Mouse (Mus musculus): ENCODE results near the gene Slc26a8. TPM values are rescaled to one million over a fixed set of nuclear protein-coding genes. Genes with fewer than 3 reads are reported as not detected.
A peak's percentile ranks its signal among the peaks of the same experiment; 100 is the strongest.

The Slc26a8 gene
- total RNA-seq (2012; rRNA removed): 0.69 and 1.1 TPM in 2 replicates

DNA sequence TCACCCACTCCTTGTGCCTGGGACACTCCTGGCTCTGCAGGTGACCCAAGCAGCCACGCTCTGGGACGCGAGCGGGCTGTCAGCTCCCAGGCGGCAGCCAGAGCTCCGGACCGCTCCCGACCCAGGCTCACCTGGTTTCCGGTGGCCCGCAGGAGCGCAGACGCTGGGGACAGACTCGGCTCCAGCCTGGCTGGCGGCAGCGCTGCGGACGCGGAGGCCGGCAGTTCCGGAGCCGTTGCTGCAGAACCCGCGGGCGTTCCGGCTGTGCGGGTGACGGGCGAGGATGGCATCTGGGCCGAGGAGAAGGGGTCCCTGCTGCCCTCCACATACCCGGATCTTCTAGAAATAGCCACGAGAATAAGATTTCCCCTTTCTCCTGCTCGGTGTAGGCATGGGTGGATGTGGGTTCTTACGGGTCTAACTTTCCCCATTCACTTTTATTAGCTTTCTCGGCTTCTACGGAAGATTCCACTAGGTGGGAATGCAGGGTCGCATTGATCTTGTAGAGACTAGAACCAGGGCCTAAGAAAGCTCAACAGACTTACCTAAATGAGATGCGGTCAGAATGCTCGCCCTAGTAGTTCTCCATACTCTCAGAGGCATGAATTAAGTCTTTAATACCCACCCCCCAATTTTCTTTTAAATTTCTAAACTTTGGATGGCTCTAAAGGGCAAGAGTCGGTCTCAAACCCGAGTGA, at the start of gene Slc26a8:
Gene Slc26a8 (minus strand): TSS at position 648 of the 698 bp plus-strand sequence.
- H3K27ac ChIP-seq (ENCODE audit: insufficient read depth, low read depth, low read length, poor library complexity, severe bottlenecking): peak within 1 kb of the TSS; percentile 63; the same call in 1 of the 2 replicates
- DNase-seq (ENCODE audit: low read depth, low spot score): no peak

DNA sequence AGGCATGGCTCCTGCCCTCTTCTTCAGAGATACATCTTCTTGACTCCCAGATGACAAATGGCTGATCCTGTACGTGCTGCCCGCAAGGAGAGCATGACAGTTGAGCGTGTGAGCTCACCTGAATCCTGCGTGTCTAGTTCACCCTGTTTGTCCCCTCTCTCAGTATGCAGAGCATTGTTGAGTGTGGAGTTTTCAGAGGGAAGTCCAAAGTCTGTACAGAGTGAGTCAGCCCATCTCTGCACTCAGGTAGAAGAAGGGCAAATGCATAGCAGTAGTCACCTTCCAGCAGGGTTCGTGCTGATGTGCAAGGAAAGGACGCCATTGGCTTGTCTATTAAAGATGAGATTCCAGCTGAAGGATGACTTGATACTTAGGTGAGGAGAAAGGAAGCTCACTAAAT, 49.2 kb upstream of the Slc26a8 start:
- H3K36me3 ChIP-seq (ENCODE audit: control insufficient read depth, insufficient read depth, low read length, poor library complexity, severe bottlenecking): peaks cover 40% of the 10 kb centered on the region
- DNase-seq (ENCODE audit: low read depth, low spot score): no peak
- H3K4me1 ChIP-seq (ENCODE audit: control insufficient read depth in 2 of 2, insufficient read depth in 2 of 2, low read length in 2 of 2, poor library complexity in 1 of 2): 0 out of 4 replicates have a peak, but pooled peaks cover 0 to 2% of the 10 kb centered on the region in 2 experiments
- H3K9me3 ChIP-seq (ENCODE audit: control insufficient read depth, insufficient read depth, low read depth, low read length): no peaks in the 10 kb centered on the region
- H3K27ac ChIP-seq (ENCODE audit: insufficient read depth, low read depth, low read length, poor library complexity, severe bottlenecking): no peak overlapping the region
- no peak overlapping the region for H3K4me3 ChIP-seq (ENCODE audit: insufficient read depth in 1 of 2, low read depth in 1 of 2, low read length in 2 of 2, poor library complexity in 1 of 2, severe bottlenecking in 1 of 2)
- in situ Hi-C loops (cut with MboI; ENCODE audit: low sequenced_read_pairs in 2 of 2, unreplicated experiment in 2 of 2): no loop called here
- no peak overlapping the region for H3K9ac ChIP-seq (ENCODE audit: insufficient read depth, low read depth, low read length, poor library complexity, severe bottlenecking)
- TF ChIP-seq HCFC1 (IDR thresholded peaks at IDR 0.05; ENCODE audit: borderline replicate concordance, insufficient read depth, low read length) (no peak), CHD2 (IDR thresholded peaks at IDR 0.05; ENCODE audit: low read depth, low read length) (no peak), ZC3H11A (IDR thresholded peaks at IDR 0.05; ENCODE audit: borderline replicate concordance, low read depth, low read length) (no peak), ZNF384 (IDR thresholded peaks at IDR 0.05; ENCODE audit: low read depth, low read length) (no peak)

More for the DNA sequence above, at the start of gene Slc26a8:
- TF ChIP-seq HCFC1 (IDR thresholded peaks at IDR 0.05; ENCODE audit: borderline replicate concordance, insufficient read depth, low read length): no peak
- no peak for TF ChIP-seq CHD2 (IDR thresholded peaks at IDR 0.05; ENCODE audit: low read depth, low read length)
- TF ChIP-seq MAFK (IDR thresholded peaks at IDR 0.05; ENCODE audit: insufficient read depth, low read depth, low read length): no peak
- no peak for TF ChIP-seq ZC3H11A (IDR thresholded peaks at IDR 0.05; ENCODE audit: borderline replicate concordance, low read depth, low read length)
- TF ChIP-seq ZNF384 (IDR thresholded peaks at IDR 0.05; ENCODE audit: low read depth, low read length): no peak
- peaks cover 0 to 4% of the 10 kb centered on the region in 2 experiments; a peak in 2 of 4 replicates for H3K4me1 ChIP-seq (ENCODE audit: control insufficient read depth in 2 of 2, insufficient read depth in 2 of 2, low read length in 2 of 2, poor library complexity in 1 of 2)
- in situ Hi-C loops (cut with MboI; ENCODE audit: low sequenced_read_pairs in 2 of 2, unreplicated experiment in 2 of 2): no loop called here
- peaks cover 3% of the 10 kb centered on the region; the same call in 1 of the 2 replicates for H3K36me3 ChIP-seq (ENCODE audit: control insufficient read depth, insufficient read depth, low read length, poor library complexity, severe bottlenecking)
- peak within 1 kb of the TSS; percentile 59 to 64 for H3K4me3 ChIP-seq (ENCODE audit: insufficient read depth in 1 of 2, low read depth in 1 of 2, low read length in 2 of 2, poor library complexity in 1 of 2, severe bottlenecking in 1 of 2)
- no peaks in the 10 kb centered on the region for H3K9me3 ChIP-seq (ENCODE audit: control insufficient read depth, insufficient read depth, low read depth, low read length)
- peak within 1 kb of the TSS; percentile 76 for H3K9ac ChIP-seq (ENCODE audit: insufficient read depth, low read depth, low read length, poor library complexity, severe bottlenecking)

DNA sequence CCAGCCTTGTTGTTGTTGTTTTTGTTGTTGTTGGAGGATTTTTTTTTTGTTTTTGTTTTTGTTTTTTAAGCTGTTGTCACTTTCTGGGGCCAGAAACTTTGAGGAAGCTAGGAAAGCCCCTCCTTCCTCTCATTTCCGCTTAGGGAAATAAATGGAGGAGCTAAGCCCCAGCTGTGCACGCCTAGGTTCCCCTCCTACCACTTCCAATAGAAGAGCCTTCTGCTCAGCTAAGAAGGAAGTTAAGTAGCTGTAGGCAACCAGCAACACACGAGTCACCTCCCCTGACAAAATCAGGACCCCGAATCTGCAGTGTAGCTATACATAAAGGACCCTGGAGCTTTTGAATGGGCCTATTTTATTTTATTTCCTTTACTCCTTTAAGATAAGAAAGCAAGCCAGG, 47.9 kb upstream of the Slc26a8 start:
- 0 out of 4 replicates have a peak, but pooled peaks cover 0 to 2% of the 10 kb centered on the region in 2 experiments for H3K4me1 ChIP-seq (ENCODE audit: control insufficient read depth in 2 of 2, insufficient read depth in 2 of 2, low read length in 2 of 2, poor library complexity in 1 of 2)
- H3K9me3 ChIP-seq (ENCODE audit: control insufficient read depth, insufficient read depth, low read depth, low read length): no peaks in the 10 kb centered on the region
- no peak for DNase-seq (ENCODE audit: low read depth, low spot score)
- H3K4me3 ChIP-seq (ENCODE audit: insufficient read depth in 1 of 2, low read depth in 1 of 2, low read length in 2 of 2, poor library complexity in 1 of 2, severe bottlenecking in 1 of 2): no peak overlapping the region
- H3K9ac ChIP-seq (ENCODE audit: insufficient read depth, low read depth, low read length, poor library complexity, severe bottlenecking): no peak overlapping the region
- no peak overlapping the region for H3K27ac ChIP-seq (ENCODE audit: insufficient read depth, low read depth, low read length, poor library complexity, severe bottlenecking)
- in situ Hi-C loops (cut with MboI; ENCODE audit: low sequenced_read_pairs in 2 of 2, unreplicated experiment in 2 of 2): no loop called here
- H3K36me3 ChIP-seq (ENCODE audit: control insufficient read depth, insufficient read depth, low read length, poor library complexity, severe bottlenecking): peaks cover 33% of the 10 kb centered on the region
- no peak for TF ChIP-seq HCFC1 (IDR thresholded peaks at IDR 0.05; ENCODE audit: borderline replicate concordance, insufficient read depth, low read length)

DNA sequence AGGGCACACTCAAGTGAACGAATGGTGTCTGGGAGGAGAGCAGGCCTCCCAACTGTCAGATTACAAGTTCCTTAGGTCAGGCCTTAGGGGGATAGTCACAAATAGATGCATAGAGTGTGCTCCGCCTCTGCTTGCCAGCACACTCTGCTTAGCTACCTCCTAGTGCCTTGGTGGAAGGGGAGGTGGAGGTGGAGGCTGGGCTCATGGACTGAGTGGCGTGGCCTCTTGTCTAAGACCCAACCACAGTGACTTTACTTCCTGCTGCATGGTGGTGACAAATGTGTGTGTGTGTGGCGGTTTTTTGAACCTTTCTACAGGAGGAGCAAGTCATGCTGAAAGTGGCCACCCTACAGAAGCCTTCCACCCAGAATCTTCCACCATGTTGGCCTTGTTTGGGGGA, 46.5 kb upstream of the Slc26a8 start:
- Histone ChIP-seq H3K4me1 (ENCODE audit: control insufficient read depth in 2 of 2, insufficient read depth in 2 of 2, low read length in 2 of 2, poor library complexity in 1 of 2) (0 out of 4 replicates have a peak, but pooled peaks cover 0 to 2% of the 10 kb centered on the region in 2 experiments), H3K27ac (ENCODE audit: insufficient read depth, low read depth, low read length, poor library complexity, severe bottlenecking) (no peak overlapping the region), H3K4me3 (ENCODE audit: insufficient read depth in 1 of 2, low read depth in 1 of 2, low read length in 2 of 2, poor library complexity in 1 of 2, severe bottlenecking in 1 of 2) (no peak overlapping the region), H3K9me3 (ENCODE audit: control insufficient read depth, insufficient read depth, low read depth, low read length) (no peaks in the 10 kb centered on the region), H3K9ac (ENCODE audit: insufficient read depth, low read depth, low read length, poor library complexity, severe bottlenecking) (no peak overlapping the region), H3K36me3 (ENCODE audit: control insufficient read depth, insufficient read depth, low read length, poor library complexity, severe bottlenecking) (peaks cover 35% of the 10 kb centered on the region)
- TF ChIP-seq ZNF384 (IDR thresholded peaks at IDR 0.05; ENCODE audit: low read depth, low read length): no peak
- no peak for TF ChIP-seq MAFK (IDR thresholded peaks at IDR 0.05; ENCODE audit: insufficient read depth, low read depth, low read length)
- TF ChIP-seq ZC3H11A (IDR thresholded peaks at IDR 0.05; ENCODE audit: borderline replicate concordance, low read depth, low read length): no peak
- TF ChIP-seq HCFC1 (IDR thresholded peaks at IDR 0.05; ENCODE audit: borderline replicate concordance, insufficient read depth, low read length): no peak
- no peak for DNase-seq (ENCODE audit: low read depth, low spot score)
- in situ Hi-C loops (cut with MboI; ENCODE audit: low sequenced_read_pairs in 2 of 2, unreplicated experiment in 2 of 2): no loop called here

Data from ES-E14 (cell line).